Mouse (Mus musculus) cerebral cortex, adult 2 months (tissue): ENCODE results near the gene Fgf15.

Experiments
- WGBS: fragments of 180-500 bp; shearing (Covaris S2); methylation state at CpG from one replicate; pipeline ENCODE4 v1.1.7; 2018; 5-methylcytosine and 5-hydroxymethylcytosine counted together

Fgf15 gene

GRCm38 (mm10) chr7:144896294-144897218, at the start of gene Fgf15:
Gene Fgf15, plus strand, starts transcription at chr7:144896531.
- 2% methylated on average over 65 of the region's 65 CpGs for WGBS

GRCm38 (mm10) chr7:144847067-144847466, 49.3 kb upstream of the Fgf15 start, which contains the start of gene Fgf4:
Gene Fgf4, plus strand, starts transcription at chr7:144847367.

GRCm38 (mm10) chr7:144851321-144851720, 45.0 kb upstream of the Fgf15 start:
- 72% methylated on average over 3 of the region's 3 CpGs for WGBS

- 78% methylated on average over 3 of the region's 3 CpGs for WGBS
Measured at GRCm38 (mm10) chr7:144854966-144855365, 41.4 kb upstream of the Fgf15 start.

GRCm38 (mm10) chr7:144857158-144857557, 39.2 kb upstream of the Fgf15 start:
- 92% methylated on average over 7 of the region's 7 CpGs for WGBS

- WGBS, result 79% methylated on average over 3 of the region's 3 CpGs
Measured at GRCm38 (mm10) chr7:144857826-144858342, 38.4 kb upstream of the Fgf15 start.

GRCm38 (mm10) chr7:144858702-144859101, 37.6 kb upstream of the Fgf15 start:
- 95% methylated on average over 1 of the region's 1 CpGs for WGBS

- 2% methylated on average over 72 of the region's 72 CpGs for WGBS
Measured at GRCm38 (mm10) chr7:144861056-144861768, 35.1 kb upstream of the Fgf15 start.

- WGBS, result under 1% methylated on average over 28 of the region's 28 CpGs
Measured at GRCm38 (mm10) chr7:144861769-144862070, 34.6 kb upstream of the Fgf15 start.

GRCm38 (mm10) chr7:144862126-144862525, 34.2 kb upstream of the Fgf15 start:
- 6% methylated on average over 15 of the region's 15 CpGs for WGBS

GRCm38 (mm10) chr7:144862712-144863111, 33.6 kb upstream of the Fgf15 start:
- 7% methylated on average over 18 of the region's 18 CpGs for WGBS

- WGBS, result 15% methylated on average over 11 of the region's 11 CpGs
Measured at GRCm38 (mm10) chr7:144863196-144863595, 33.1 kb upstream of the Fgf15 start.

- WGBS, result 72% methylated on average over 3 of the region's 3 CpGs
Measured at GRCm38 (mm10) chr7:144864160-144864670, 32.1 kb upstream of the Fgf15 start.

- WGBS, result 77% methylated on average over 4 of the region's 4 CpGs
Measured at GRCm38 (mm10) chr7:144867161-144867560, 29.2 kb upstream of the Fgf15 start.

GRCm38 (mm10) chr7:144867602-144868001, 28.7 kb upstream of the Fgf15 start:
- WGBS, result 87% methylated on average over 8 of the region's 8 CpGs

GRCm38 (mm10) chr7:144872420-144872819, 23.9 kb upstream of the Fgf15 start:
- WGBS, result 90% methylated on average over 4 of the region's 4 CpGs

- WGBS, result 86% methylated on average over 4 of the region's 4 CpGs
Measured at GRCm38 (mm10) chr7:144873160-144873559, 23.2 kb upstream of the Fgf15 start.

GRCm38 (mm10) chr7:144874226-144874625, 22.1 kb upstream of the Fgf15 start:
- 84% methylated on average over 4 of the region's 4 CpGs for WGBS

GRCm38 (mm10) chr7:144878401-144878800, 17.9 kb upstream of the Fgf15 start:
- 100% methylated on average over 1 of the region's 1 CpGs for WGBS

GRCm38 (mm10) chr7:144883106-144883505, 13.2 kb upstream of the Fgf15 start:
- WGBS, result 70% methylated on average over 2 of the region's 2 CpGs

- WGBS, result 84% methylated on average over 2 of the region's 2 CpGs
Measured at GRCm38 (mm10) chr7:144887672-144888071, 8.7 kb upstream of the Fgf15 start.

- 32% methylated on average over 18 of the region's 18 CpGs for WGBS
Measured at GRCm38 (mm10) chr7:144888564-144889299, 7.6 kb upstream of the Fgf15 start.
